Mouse (Mus musculus) CD4-positive naive resting alpha-beta T cell, adult 57 days (primary cell): ENCODE results near the gene Arhgap28. TPM values are rescaled to one million over a fixed set of nuclear protein-coding genes. Genes with fewer than 3 reads are reported as not detected.

Experiments
- total RNA-seq: library from RNA; stranded (reverse); gene quantifications from one replicate; pipeline ENCODE4 v1.2.4, GENCODE M21; 2023

Arhgap28 gene
- 0.33 TPM for total RNA-seq

GRCm38 (mm10) chr17:68003741-68004560 lies at the start of gene Arhgap28:
Arhgap28 (minus strand) TSS chr17:68004120.

